Mouse (Mus musculus) cerebellum, postnatal 4 days (tissue): ENCODE results near the gene Prim2.

Source experiments
- DNase-seq, 2 experiments: peaks; one replicate each; pipeline ENCODE4 v3.0.0; 2022; ENCODE audit warnings: low spot score in 2 of 2, mixed read lengths in 1 of 2

Prim2 gene

GRCm38 (mm10) chr1:33488372-33488771, 181.2 kb downstream of the Prim2 start:
- no peak for DNase-seq

- DNase-seq: no peak
Measured at GRCm38 (mm10) chr1:33483746-33484145, 185.8 kb downstream of the Prim2 start.

GRCm38 (mm10) chr1:33480382-33480781, 189.2 kb downstream of the Prim2 start:
- DNase-seq: no peak

DNA sequence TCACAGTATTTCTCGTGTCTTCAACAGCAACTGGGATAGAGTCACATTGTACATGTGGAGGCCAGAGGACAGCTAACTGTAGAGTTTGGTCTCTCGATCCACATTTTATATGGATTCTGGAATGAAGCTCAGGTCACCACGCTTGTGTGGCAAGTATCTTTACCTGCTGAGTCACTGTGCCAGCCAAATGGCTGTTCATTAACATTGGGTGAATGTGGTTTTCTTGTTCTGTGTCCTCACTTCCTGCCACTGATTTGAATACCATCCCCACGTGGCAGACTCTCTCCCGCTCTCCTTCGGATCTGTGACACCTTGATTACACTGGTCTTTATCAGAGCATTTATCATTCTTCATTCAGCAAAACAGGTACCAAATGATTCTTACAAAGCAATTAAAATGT, 198.5 kb downstream of the Prim2 start:
- DNase-seq: no peak

- DNase-seq: no peak
Measured at GRCm38 (mm10) chr1:33470222-33470621, 199.4 kb downstream of the Prim2 start.

- no peak for DNase-seq
Measured at GRCm38 (mm10) chr1:33464234-33464633, 205.4 kb downstream of the Prim2 start.

DNA sequence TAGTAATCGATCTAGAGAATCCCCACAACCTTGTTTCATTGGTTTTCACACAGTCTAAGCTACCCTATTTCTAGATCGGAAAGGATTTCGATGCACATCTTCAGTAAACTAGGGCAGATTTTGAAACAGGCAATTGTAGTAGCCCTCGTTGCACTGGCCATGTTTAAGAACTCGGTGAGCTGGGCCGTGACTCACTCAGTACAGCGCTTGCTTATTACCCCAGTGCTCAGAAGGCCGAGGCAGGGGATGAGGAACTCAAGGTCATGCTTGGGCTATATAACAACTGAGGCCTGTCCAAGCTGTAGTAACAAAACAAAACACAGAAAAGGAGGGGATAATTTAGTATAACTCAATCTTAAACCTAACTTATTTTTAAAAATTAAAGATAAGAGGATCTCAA, 208.9 kb downstream of the Prim2 start:
- no peak for DNase-seq

DNA sequence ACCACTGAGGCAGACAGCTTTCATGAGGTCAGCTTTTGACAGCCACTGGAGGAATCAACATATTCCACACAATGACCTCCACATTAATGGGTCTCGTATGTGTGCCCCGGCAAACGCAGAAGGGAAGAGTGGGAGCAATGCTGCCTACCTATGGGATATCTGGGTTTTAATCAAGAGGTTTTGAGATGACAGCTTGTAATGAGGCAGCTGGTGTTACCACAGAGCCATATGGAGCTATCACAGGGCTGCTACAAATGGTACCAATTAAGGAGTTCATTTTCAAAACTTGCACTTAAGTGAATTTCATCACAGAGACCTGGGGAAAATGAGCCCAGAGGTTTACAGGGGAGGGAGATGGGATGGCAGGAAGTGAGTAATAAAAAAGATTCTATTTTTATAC, 209.3 kb downstream of the Prim2 start:
- DNase-seq: no peak

- DNase-seq: no peak
Measured at GRCm38 (mm10) chr1:33458950-33459349, 210.6 kb downstream of the Prim2 start.

DNA sequence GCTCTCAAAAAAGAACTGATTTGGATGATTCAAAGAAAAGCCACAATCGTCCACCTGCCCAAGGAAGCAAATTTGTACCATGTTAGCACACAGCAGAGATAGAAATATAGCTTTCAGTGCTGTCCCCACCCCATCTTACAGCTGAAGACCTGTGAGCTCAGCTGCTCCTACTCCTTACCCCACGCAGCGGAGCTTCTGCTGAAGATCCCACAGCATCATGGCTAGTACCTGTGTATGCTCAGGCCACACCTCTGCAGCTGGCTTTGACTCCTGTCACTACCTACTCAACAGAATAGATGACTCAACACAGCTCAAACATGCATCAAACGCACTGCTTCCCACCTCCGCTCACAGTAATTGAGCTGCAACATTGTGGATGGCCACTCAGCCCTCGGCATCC, 215.3 kb downstream of the Prim2 start:
- DNase-seq: no peak

- DNase-seq: no peak
Measured at GRCm38 (mm10) chr1:33453299-33453698, 216.3 kb downstream of the Prim2 start.

- DNase-seq: no peak
Measured at GRCm38 (mm10) chr1:33447179-33447578, 222.4 kb downstream of the Prim2 start.

- DNase-seq: no peak
Measured at GRCm38 (mm10) chr1:33436167-33436566, 233.4 kb downstream of the Prim2 start.
